Mouse (Mus musculus) kidney, postnatal 0 days (tissue): ENCODE data around the gene Ptcd2. TPM values are rescaled to one million over a fixed set of nuclear protein-coding genes. Genes with fewer than 3 reads are reported as not detected.

Experiments used
- ATAC-seq: fragments of 200-750 bp; cut with Nextera tagmentation; replicated peaks from 2 replicates; pipeline ENCODE4 v1.8.0; 2017; ENCODE audit warnings: low read depth, moderate number of reproducible peaks, moderate TSS enrichment, moderate library complexity; ENCODE audit not compliant: low FRiP score
- DNase-seq: peaks from one replicate; pipeline ENCODE4 v3.0.0-alpha.2; 2016; ENCODE audit warnings: low spot score
- H3K27ac ChIP-seq: fragments of 300-500 bp; sonication (generic); 2 replicates; pipeline ENCODE4 v1.5.1; 2014; ENCODE audit warnings: mild to moderate bottlenecking
- H3K27me3 ChIP-seq: fragments of 300-500 bp; sonication (generic); 2 replicates; pipeline ENCODE4 v1.6.1; 2014; ENCODE audit warnings: low read length, mixed read lengths; ENCODE audit not compliant: insufficient read depth
- H3K36me3 ChIP-seq: fragments of 300-500 bp; sonication (generic); 2 replicates; pipeline ENCODE4 v1.6.1; 2014; ENCODE audit warnings: low read length, mixed read lengths; ENCODE audit not compliant: insufficient read depth
- H3K4me1 ChIP-seq: fragments of 300-500 bp; sonication (generic); replicated peaks from 2 replicates; pipeline ENCODE4 v1.6.1; 2014; ENCODE audit warnings: antibody characterized with exemption, low read length, mixed read lengths; ENCODE audit not compliant: insufficient read depth
- H3K4me2 ChIP-seq: fragments of 300-500 bp; sonication (generic); 2 replicates; pipeline ENCODE4 v1.6.1; 2014; ENCODE audit warnings: mild to moderate bottlenecking, low read length, moderate library complexity, mixed read lengths
- H3K4me3 ChIP-seq: fragments of 300-500 bp; sonication (generic); replicated peaks from 2 replicates; pipeline ENCODE4 v1.5.1; 2014; ENCODE audit warnings: low read depth, low read length
- H3K9ac ChIP-seq: fragments of 300-500 bp; sonication (generic); 2 replicates; pipeline ENCODE4 v1.6.1; 2014; ENCODE audit warnings: low read depth, low read length
- H3K9me3 ChIP-seq: fragments of 300-500 bp; sonication (generic); replicated peaks from 2 replicates; pipeline ENCODE4 v1.6.1; 2016; ENCODE audit warnings: low read length, inconsistent platforms, mixed read lengths
- CTCF ChIP-seq: IDR thresholded peaks from 2 replicates; pipeline ENCODE4 v1.5.1; 2016; ENCODE audit warnings: antibody characterized with exemption, low read depth, mild to moderate bottlenecking, moderate library complexity
- WGBS: fragments of 180-500 bp; shearing (Covaris S2); extraction: QIAGEN DNeasy Blood & Tissue Kit; methylation state at CpG from one replicate; pipeline ENCODE4 v1.1.7; 2014; 5-methylcytosine and 5-hydroxymethylcytosine counted together
- polyA plus RNA-seq: library from polyadenylated mRNA; unstranded; fragments of >200 nt; fragmentation: Nextera tagmentation; extraction: Ambion mirVana; gene quantifications from 2 replicates; pipeline ENCODE4 v1.2.1, GENCODE M21; 2015

Ptcd2 gene
- polyA plus RNA-seq, 1 experiment from 2014 or later, result 52.5 TPM

GRCm38 (mm10) chr13:99371285-99371684, 26.8 kb upstream of the Ptcd2 start:
- Histone ChIP-seq H3K4me1 (no peaks in the 10 kb centered on the region), H3K36me3 (0 out of 2 replicates have a peak, but pooled peaks cover 6% of the 10 kb centered on the region), H3K4me3 (no peak overlapping the region), H3K4me2 (no peak overlapping the region), H3K27ac (no peak overlapping the region), H3K9ac (no peak overlapping the region), H3K9me3 (no peaks in the 10 kb centered on the region), H3K27me3 (no peaks in the 10 kb centered on the region)
- no peak for DNase-seq
- no peak for TF ChIP-seq CTCF
- WGBS, result 94% methylated on average over 5 of the region's 5 CpGs
- ATAC-seq, result no peak

GRCm38 (mm10) chr13:99369103-99369502, 24.6 kb upstream of the Ptcd2 start:
- H3K4me1 ChIP-seq, result no peaks in the 10 kb centered on the region
- ATAC-seq, result no peak
- no peak overlapping the region for H3K9ac ChIP-seq
- DNase-seq, result no peak
- H3K4me3 ChIP-seq, result no peak overlapping the region
- H3K27ac ChIP-seq, result no peak overlapping the region
- no peaks in the 10 kb centered on the region for H3K27me3 ChIP-seq
- H3K36me3 ChIP-seq, result 0 out of 2 replicates have a peak, but pooled peaks cover 15% of the 10 kb centered on the region
- no peaks in the 10 kb centered on the region for H3K9me3 ChIP-seq
- TF ChIP-seq CTCF, result no peak
- WGBS, result 81% methylated on average over 12 of the region's 12 CpGs
- H3K4me2 ChIP-seq, result no peak overlapping the region

GRCm38 (mm10) chr13:99367554-99368174, 23.2 kb upstream of the Ptcd2 start:
- H3K36me3 ChIP-seq, result 0 out of 2 replicates have a peak, but pooled peaks cover 24% of the 10 kb centered on the region
- ATAC-seq (no peak), DNase-seq (no peak)
- no peaks in the 10 kb centered on the region for H3K9me3 ChIP-seq
- H3K4me3 ChIP-seq, result no peak overlapping the region
- H3K4me2 ChIP-seq, result no peak overlapping the region
- no peak overlapping the region for H3K27ac ChIP-seq
- no peak for TF ChIP-seq CTCF
- H3K9ac ChIP-seq, result no peak overlapping the region
- no peaks in the 10 kb centered on the region for H3K4me1 ChIP-seq
- WGBS, result 92% methylated on average over 12 of the region's 12 CpGs
- H3K27me3 ChIP-seq, result no peaks in the 10 kb centered on the region

- no peak for DNase-seq
- 90% methylated on average over 5 of the region's 5 CpGs for WGBS
- H3K4me2 ChIP-seq, result no peak overlapping the region
- no peak overlapping the region for H3K4me3 ChIP-seq
- ATAC-seq, result no peak
- no peak overlapping the region for H3K27ac ChIP-seq
- H3K4me1 ChIP-seq, result no peaks in the 10 kb centered on the region
- no peaks in the 10 kb centered on the region for H3K9me3 ChIP-seq
- H3K9ac ChIP-seq, result no peak overlapping the region
- 0 out of 2 replicates have a peak, but pooled peaks cover 24% of the 10 kb centered on the region for H3K36me3 ChIP-seq
- TF ChIP-seq CTCF, result no peak
- H3K27me3 ChIP-seq, result no peaks in the 10 kb centered on the region
Measured at GRCm38 (mm10) chr13:99366422-99367175, 22.1 kb upstream of the Ptcd2 start.

- H3K27ac ChIP-seq, result no peak overlapping the region
- DNase-seq, result no peak
- 0 out of 2 replicates have a peak, but pooled peaks cover 29% of the 10 kb centered on the region for H3K36me3 ChIP-seq
- H3K9ac ChIP-seq, result no peak overlapping the region
- H3K4me2 ChIP-seq, result no peak overlapping the region
- H3K4me3 ChIP-seq, result no peak overlapping the region
- no peaks in the 10 kb centered on the region for H3K4me1 ChIP-seq
- no peaks in the 10 kb centered on the region for H3K9me3 ChIP-seq
- no peak for TF ChIP-seq CTCF
- no peaks in the 10 kb centered on the region for H3K27me3 ChIP-seq
- 83% methylated on average over 4 of the region's 4 CpGs for WGBS
- ATAC-seq, result no peak
Measured at GRCm38 (mm10) chr13:99363866-99364265, 19.4 kb upstream of the Ptcd2 start.

GRCm38 (mm10) chr13:99358921-99359320, 14.4 kb upstream of the Ptcd2 start:
- no peak for ATAC-seq
- H3K9me3 ChIP-seq, result no peaks in the 10 kb centered on the region
- no peak overlapping the region for H3K4me2 ChIP-seq
- H3K4me3 ChIP-seq, result no peak overlapping the region
- no peak for DNase-seq
- no peak overlapping the region for H3K27ac ChIP-seq
- no peaks in the 10 kb centered on the region for H3K4me1 ChIP-seq
- no peaks in the 10 kb centered on the region for H3K27me3 ChIP-seq
- 65% methylated on average over 14 of the region's 14 CpGs for WGBS
- H3K36me3 ChIP-seq, result peaks cover 16% of the 10 kb centered on the region; the same call in 1 of the 2 replicates
- no peak for TF ChIP-seq CTCF
- no peak overlapping the region for H3K9ac ChIP-seq
